Mouse (Mus musculus): ENCODE measurements around the gene Pitpnm2. TPM values are rescaled to one million over a fixed set of nuclear protein-coding genes. Genes with fewer than 3 reads are reported as not detected.
"Not testable (repeated sequence)": the region's sequence is repeated elsewhere in the genome, so short reads cannot be mapped to it uniquely, and the experiment has no call there.

Pitpnm2 gene
- 1.5 and 2.2 TPM in 2 replicates for polyA plus RNA-seq (2015; fragmentation: Nextera tagmentation; extraction: Ambion mirVana)

GRCm38 (mm10) chr5:124249614-124250591 is at the start of gene Pitpnm2:
TSS of gene Pitpnm2 (minus strand) at chr5:124249760.
- H3K4me2 ChIP-seq = peak within 1 kb of the TSS; percentile 91
- H3K27me3 ChIP-seq = peaks cover 3% of the 10 kb centered on the region; the same call in 1 of the 2 replicates
- ATAC-seq (ENCODE audit: insufficient read depth) = peak; percentile 53
- H3K4me1 ChIP-seq (replicated peaks) = peaks cover 43% of the 10 kb centered on the region
- WGBS (ENCODE audit: insufficient replicate concordance) = under 1% methylated on average over 87 of the region's 90 CpGs
- peaks cover 23% of the 10 kb centered on the region for H3K36me3 ChIP-seq (replicated peaks)
- peak within 1 kb of the TSS; percentile 80 for H3K27ac ChIP-seq (replicated peaks)
- H3K9ac ChIP-seq = peak within 1 kb of the TSS; percentile 66
- peak within 1 kb of the TSS; percentile 71 for H3K4me3 ChIP-seq (replicated peaks)
- no peaks in the 10 kb centered on the region for H3K9me3 ChIP-seq (replicated peaks)

- H3K27ac ChIP-seq (replicated peaks); H3K4me3 ChIP-seq (replicated peaks); H3K9me3 ChIP-seq (replicated peaks); H3K27me3 ChIP-seq; H3K4me2 ChIP-seq; H3K4me1 ChIP-seq (replicated peaks); ATAC-seq (ENCODE audit: insufficient read depth); H3K9ac ChIP-seq: not testable (repeated sequence)
- WGBS (ENCODE audit: insufficient replicate concordance) = 49% methylated on average over 4 of the region's 4 CpGs
- H3K36me3 ChIP-seq (replicated peaks) = peaks cover 49% of the 10 kb centered on the region
These were observed 49.7 kb upstream of the Pitpnm2 start for GRCm38 (mm10) chr5:124299307-124299706.

- Histone ChIP-seq H3K27me3 (no peaks in the 10 kb centered on the region), H3K4me3 (replicated peaks) (no peak overlapping the region), H3K36me3 (replicated peaks) (peaks cover 60% of the 10 kb centered on the region), H3K27ac (replicated peaks) (no peak overlapping the region), H3K4me1 (replicated peaks) (no peaks in the 10 kb centered on the region), H3K4me2 (no peak overlapping the region), H3K9me3 (replicated peaks) (no peaks in the 10 kb centered on the region), H3K9ac (no peak overlapping the region)
- 80% methylated on average over 4 of the region's 4 CpGs for WGBS (ENCODE audit: insufficient replicate concordance)
- ATAC-seq (ENCODE audit: insufficient read depth) = no peak
These were observed 46.9 kb upstream of the Pitpnm2 start for GRCm38 (mm10) chr5:124296475-124296874.

GRCm38 (mm10) chr5:124293967-124294366 is 44.4 kb upstream of the Pitpnm2 start:
- Histone ChIP-seq H3K27ac (replicated peaks) (no peak overlapping the region), H3K9me3 (replicated peaks) (no peaks in the 10 kb centered on the region), H3K4me1 (replicated peaks) (no peaks in the 10 kb centered on the region), H3K36me3 (replicated peaks) (peaks cover 82% of the 10 kb centered on the region), H3K4me2 (no peak overlapping the region), H3K27me3 (no peaks in the 10 kb centered on the region), H3K4me3 (replicated peaks) (no peak overlapping the region), H3K9ac (no peak overlapping the region)
- ATAC-seq (ENCODE audit: insufficient read depth) = no peak
- WGBS (ENCODE audit: insufficient replicate concordance) = 87% methylated on average over 5 of the region's 5 CpGs

GRCm38 (mm10) chr5:124290216-124290615 is 40.7 kb upstream of the Pitpnm2 start:
- Histone ChIP-seq H3K27me3 (no peaks in the 10 kb centered on the region), H3K27ac (replicated peaks) (no peak overlapping the region), H3K4me2 (no peak overlapping the region), H3K4me3 (replicated peaks) (no peak overlapping the region), H3K4me1 (replicated peaks) (no peaks in the 10 kb centered on the region), H3K36me3 (replicated peaks) (peaks cover 86% of the 10 kb centered on the region), H3K9me3 (replicated peaks) (peaks cover 5% of the 10 kb centered on the region; the same call in 1 of the 2 replicates), H3K9ac (no peak overlapping the region)
- no peak for ATAC-seq (ENCODE audit: insufficient read depth)
- WGBS (ENCODE audit: insufficient replicate concordance) = 83% methylated on average over 4 of the region's 4 CpGs

- Histone ChIP-seq H3K27me3 (no peaks in the 10 kb centered on the region), H3K9ac (no peak overlapping the region), H3K9me3 (replicated peaks) (peaks cover 5% of the 10 kb centered on the region; the same call in 1 of the 2 replicates), H3K4me3 (replicated peaks) (no peak overlapping the region), H3K4me1 (replicated peaks) (no peaks in the 10 kb centered on the region), H3K36me3 (replicated peaks) (peaks cover 79% of the 10 kb centered on the region), H3K4me2 (no peak overlapping the region), H3K27ac (replicated peaks) (no peak overlapping the region)
- no peak for ATAC-seq (ENCODE audit: insufficient read depth)
- whole genome bisulfite sequencing (ENCODE audit: insufficient replicate concordance) = 83% methylated on average over 6 of the region's 6 CpGs
These were observed 38.2 kb upstream of the Pitpnm2 start for GRCm38 (mm10) chr5:124287616-124288247.

- 71% methylated on average over 3 of the region's 3 CpGs for WGBS (ENCODE audit: insufficient replicate concordance)
- no peaks in the 10 kb centered on the region for H3K27me3 ChIP-seq
These were observed 34.8 kb upstream of the Pitpnm2 start for GRCm38 (mm10) chr5:124284330-124284729.

GRCm38 (mm10) chr5:124282854-124283253 is 33.3 kb upstream of the Pitpnm2 start:
- Histone ChIP-seq H3K4me1 (replicated peaks) (no peaks in the 10 kb centered on the region), H3K27me3 (no peaks in the 10 kb centered on the region), H3K9me3 (replicated peaks) (peaks cover 4% of the 10 kb centered on the region; the same call in 1 of the 2 replicates), H3K36me3 (replicated peaks) (peaks cover 72% of the 10 kb centered on the region), H3K9ac (no peak overlapping the region), H3K4me3 (replicated peaks) (no peak overlapping the region), H3K4me2 (no peak overlapping the region), H3K27ac (replicated peaks) (no peak overlapping the region)
- no peak for ATAC-seq (ENCODE audit: insufficient read depth)
- 66% methylated on average over 2 of the region's 2 CpGs for WGBS (ENCODE audit: insufficient replicate concordance)

More at GRCm38 (mm10) chr5:124284330-124284729, 34.8 kb upstream of the Pitpnm2 start:
- H3K9ac ChIP-seq = no peak overlapping the region
- peaks cover 5% of the 10 kb centered on the region; the same call in 1 of the 2 replicates for H3K9me3 ChIP-seq (replicated peaks)
- peaks cover 72% of the 10 kb centered on the region for H3K36me3 ChIP-seq (replicated peaks)
- ATAC-seq (ENCODE audit: insufficient read depth) = no peak
- H3K27ac ChIP-seq (replicated peaks) = no peak overlapping the region
- H3K4me1 ChIP-seq (replicated peaks) = no peaks in the 10 kb centered on the region
- H3K4me3 ChIP-seq (replicated peaks) = no peak overlapping the region
- H3K4me2 ChIP-seq = no peak overlapping the region

GRCm38 (mm10) chr5:124270226-124270625 is 20.7 kb upstream of the Pitpnm2 start:
- Histone ChIP-seq H3K4me1 (replicated peaks) (peaks cover 5% of the 10 kb centered on the region; the same call in 1 of the 2 replicates), H3K36me3 (replicated peaks) (peaks cover 17% of the 10 kb centered on the region), H3K9me3 (replicated peaks) (no peaks in the 10 kb centered on the region), H3K4me3 (replicated peaks) (no peak overlapping the region), H3K27ac (replicated peaks) (no peak overlapping the region), H3K9ac (no peak overlapping the region), H3K4me2 (no peak overlapping the region), H3K27me3 (no peaks in the 10 kb centered on the region)
- ATAC-seq (ENCODE audit: insufficient read depth) = no peak
- 80% methylated on average over 5 of the region's 5 CpGs for WGBS (ENCODE audit: insufficient replicate concordance)

- H3K27me3 ChIP-seq = no peaks in the 10 kb centered on the region
- no peaks in the 10 kb centered on the region for H3K9me3 ChIP-seq (replicated peaks)
- peaks cover 5% of the 10 kb centered on the region; the same call in 1 of the 2 replicates for H3K4me1 ChIP-seq (replicated peaks)
- no peak overlapping the region for H3K4me2 ChIP-seq
- no peak overlapping the region for H3K4me3 ChIP-seq (replicated peaks)
- H3K9ac ChIP-seq = no peak overlapping the region
- H3K27ac ChIP-seq (replicated peaks) = no peak overlapping the region
- no peak for ATAC-seq (ENCODE audit: insufficient read depth)
- H3K36me3 ChIP-seq (replicated peaks) = peaks cover 17% of the 10 kb centered on the region
- 78% methylated on average over 11 of the region's 11 CpGs for WGBS (ENCODE audit: insufficient replicate concordance)
These were observed 20.1 kb upstream of the Pitpnm2 start for GRCm38 (mm10) chr5:124269661-124270060.

GRCm38 (mm10) chr5:124267652-124268051 is 18.1 kb upstream of the Pitpnm2 start:
- H3K4me3 ChIP-seq (replicated peaks) = no peak overlapping the region
- no peak overlapping the region for H3K9ac ChIP-seq
- H3K4me2 ChIP-seq = no peak overlapping the region
- no peaks in the 10 kb centered on the region for H3K27me3 ChIP-seq
- peaks cover 5% of the 10 kb centered on the region; the same call in 1 of the 2 replicates for H3K4me1 ChIP-seq (replicated peaks)
- ATAC-seq (ENCODE audit: insufficient read depth) = no peak
- H3K27ac ChIP-seq (replicated peaks) = no peak overlapping the region
- WGBS (ENCODE audit: insufficient replicate concordance) = 22% methylated on average over 6 of the region's 6 CpGs
- H3K9me3 ChIP-seq (replicated peaks) = no peaks in the 10 kb centered on the region
- peaks cover 31% of the 10 kb centered on the region for H3K36me3 ChIP-seq (replicated peaks)

All from liver, embryonic 15.5 days (tissue).